Mouse (Mus musculus) limb, embryonic 11.5 days (tissue): Measurements from ENCODE around the gene Zfp697. TPM values are rescaled to one million over a fixed set of nuclear protein-coding genes. Genes with fewer than 3 reads are reported as not detected.
"Not testable (repeated sequence)": the region's sequence is repeated elsewhere in the genome, so short reads cannot be mapped to it uniquely, and the experiment has no call there.

ENCODE experiments used
- ATAC-seq: fragments of 200-750 bp; cut with Nextera tagmentation; 2 replicates; pipeline ENCODE4 v1.8.0; 2017; ENCODE audit warnings: low read depth; ENCODE audit not compliant: insufficient number of reproducible peaks, low FRiP score, low TSS enrichment
- DNase-seq: peaks from one replicate; pipeline ENCODE4 v3.0.0-alpha.2; 2015; ENCODE audit warnings: low spot score
- H3K27ac ChIP-seq: fragments of 300-500 bp; sonication (generic); replicated peaks from 2 replicates; pipeline ENCODE4 v1.5.1; 2014; ENCODE audit warnings: low read depth, mild to moderate bottlenecking, low read length
- H3K27me3 ChIP-seq: fragments of 300-500 bp; sonication (generic); 2 replicates; pipeline ENCODE4 v1.6.1; 2014; ENCODE audit warnings: mild to moderate bottlenecking, low read length, mixed read lengths; ENCODE audit not compliant: control insufficient read depth, insufficient read depth
- H3K36me3 ChIP-seq: fragments of 300-500 bp; sonication (generic); 2 replicates; pipeline ENCODE4 v1.6.1; 2014; ENCODE audit warnings: mild to moderate bottlenecking, low read length, moderate library complexity, mixed read lengths; ENCODE audit not compliant: control insufficient read depth, insufficient read depth
- H3K4me1 ChIP-seq: fragments of 300-500 bp; sonication (generic); 2 replicates; pipeline ENCODE4 v1.6.1; 2014; ENCODE audit warnings: low read length, mixed read lengths; ENCODE audit not compliant: control insufficient read depth, insufficient read depth
- H3K4me2 ChIP-seq: fragments of 300-500 bp; sonication (generic); 2 replicates; pipeline ENCODE4 v1.6.1; 2014; ENCODE audit warnings: low read depth, mild to moderate bottlenecking, moderate library complexity; ENCODE audit not compliant: severe bottlenecking
- H3K4me3 ChIP-seq: fragments of 300-500 bp; sonication (generic); 2 replicates; pipeline ENCODE4 v1.5.1; 2014; ENCODE audit warnings: low read depth, low read length
- H3K9ac ChIP-seq: fragments of 300-500 bp; sonication (generic); 2 replicates; pipeline ENCODE4 v1.6.1; 2014; ENCODE audit warnings: mild to moderate bottlenecking, low read length
- H3K9me3 ChIP-seq: fragments of 300-500 bp; sonication (generic); 2 replicates; pipeline ENCODE4 v1.6.1; 2016; ENCODE audit warnings: low read length; ENCODE audit not compliant: control insufficient read depth
- WGBS: fragments of 180-500 bp; shearing (Covaris S2); extraction: QIAGEN DNeasy Blood & Tissue Kit; methylation state at CpG from one replicate; pipeline ENCODE4 v1.1.7; 2014; 5-methylcytosine and 5-hydroxymethylcytosine counted together
- polyA plus RNA-seq: library from polyadenylated mRNA; unstranded; fragments of >200 nt; fragmentation: Nextera tagmentation; extraction: Ambion mirVana; gene quantifications from 2 replicates; pipeline ENCODE4 v1.2.1, GENCODE M21; 2014

The Zfp697 gene
- polyA plus RNA-seq, 1 experiment from 2014 or later = 10.4 TPM

DNA sequence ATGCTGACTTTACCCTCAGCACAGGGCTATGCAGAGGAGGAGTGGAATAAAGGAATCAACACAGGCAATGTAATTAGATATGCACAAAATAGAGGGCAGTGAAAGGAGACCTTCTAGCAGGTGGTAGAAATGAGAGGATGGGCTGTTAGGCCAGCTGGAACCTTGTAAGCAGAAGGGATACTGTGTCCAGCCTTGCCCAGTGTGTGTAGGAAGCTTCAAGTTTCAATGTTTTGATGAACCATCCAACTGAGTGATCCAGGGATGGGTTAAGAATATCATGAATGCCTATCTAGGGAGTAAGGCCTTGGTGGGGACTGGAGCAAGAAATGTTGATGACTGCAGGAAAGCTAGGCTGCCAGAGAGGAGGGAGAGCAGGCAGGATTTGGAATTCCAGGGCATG lies 112.8 kb downstream of the Zfp697 start:
- not testable (repeated sequence) for H3K9me3 ChIP-seq, H3K4me2 ChIP-seq, H3K9ac ChIP-seq, H3K36me3 ChIP-seq, H3K4me1 ChIP-seq, DNase-seq, H3K4me3 ChIP-seq, H3K27ac ChIP-seq, ATAC-seq, H3K27me3 ChIP-seq

DNA sequence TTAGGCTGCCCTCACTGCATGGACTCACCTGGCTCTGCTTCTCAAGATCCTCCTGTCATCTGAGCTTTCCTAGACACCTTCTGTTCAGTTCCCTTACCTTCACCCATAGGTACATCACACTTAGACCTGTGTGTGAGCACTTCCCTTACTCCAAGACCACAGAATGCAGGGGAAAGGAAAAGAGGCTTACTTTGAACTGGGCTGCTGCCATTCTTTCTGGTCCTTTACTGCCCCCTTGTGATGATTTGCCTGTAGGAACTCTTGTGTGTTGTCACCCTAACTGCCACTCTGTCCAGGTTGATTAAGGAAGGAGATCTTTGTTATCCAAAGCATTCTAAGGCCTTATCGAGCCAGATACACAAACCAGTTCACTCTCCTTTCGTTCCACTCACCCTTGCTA lies 114.5 kb downstream of the Zfp697 start:
- H3K4me2 ChIP-seq, H3K9ac ChIP-seq, DNase-seq, H3K9me3 ChIP-seq, H3K36me3 ChIP-seq, ATAC-seq, H3K27me3 ChIP-seq, H3K4me3 ChIP-seq, H3K4me1 ChIP-seq, H3K27ac ChIP-seq: not testable (repeated sequence)
- WGBS = no CpG with 5 or more reads among the region's 2 CpGs

DNA sequence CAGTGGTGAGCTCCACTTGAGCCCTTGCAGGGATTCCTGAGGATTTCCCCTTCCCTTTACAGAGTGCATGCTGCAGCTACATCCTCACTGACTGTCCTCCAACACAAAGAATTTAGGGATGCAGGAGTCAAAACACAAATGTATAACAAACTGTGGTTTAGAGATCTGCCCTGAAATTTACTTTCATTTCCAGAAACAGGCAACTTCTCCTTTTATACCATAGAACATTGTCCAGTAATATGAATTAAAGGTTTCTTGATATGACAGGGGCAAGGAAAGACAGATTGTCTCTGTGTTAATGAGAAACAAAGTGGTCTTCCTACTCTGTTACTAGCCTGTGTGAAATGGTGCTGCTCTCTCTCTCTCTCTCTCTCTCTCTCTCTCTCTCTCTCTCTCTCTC lies 115.1 kb downstream of the Zfp697 start:
- H3K4me1 ChIP-seq, H3K27ac ChIP-seq, H3K9ac ChIP-seq, H3K36me3 ChIP-seq, H3K27me3 ChIP-seq, DNase-seq, H3K9me3 ChIP-seq, H3K4me3 ChIP-seq, H3K4me2 ChIP-seq, ATAC-seq: not testable (repeated sequence)

DNA sequence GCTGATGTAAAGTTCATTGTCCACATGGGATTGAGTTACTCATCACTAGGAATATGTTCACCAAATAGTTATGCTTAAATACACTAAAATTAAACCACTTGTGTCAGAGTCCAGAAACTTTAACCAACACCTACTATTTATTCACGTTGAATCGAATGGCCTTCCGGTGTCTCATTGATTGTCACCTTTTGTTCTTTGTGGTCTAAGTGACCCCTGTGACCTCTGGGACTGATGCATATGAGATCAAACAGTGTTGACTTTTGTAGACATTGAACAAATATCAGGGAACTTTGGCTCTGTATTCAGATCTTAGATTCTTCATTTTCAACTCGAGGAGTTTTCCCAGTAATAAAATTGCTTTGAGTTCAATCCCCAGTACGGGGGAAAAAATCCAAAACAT lies 125.0 kb downstream of the Zfp697 start:
- H3K36me3 ChIP-seq, H3K27me3 ChIP-seq, ATAC-seq, H3K4me3 ChIP-seq, DNase-seq, H3K9ac ChIP-seq, H3K4me2 ChIP-seq, H3K4me1 ChIP-seq, H3K9me3 ChIP-seq, H3K27ac ChIP-seq: not testable (repeated sequence)
- WGBS = no CpG with 5 or more reads among the region's 5 CpGs

DNA sequence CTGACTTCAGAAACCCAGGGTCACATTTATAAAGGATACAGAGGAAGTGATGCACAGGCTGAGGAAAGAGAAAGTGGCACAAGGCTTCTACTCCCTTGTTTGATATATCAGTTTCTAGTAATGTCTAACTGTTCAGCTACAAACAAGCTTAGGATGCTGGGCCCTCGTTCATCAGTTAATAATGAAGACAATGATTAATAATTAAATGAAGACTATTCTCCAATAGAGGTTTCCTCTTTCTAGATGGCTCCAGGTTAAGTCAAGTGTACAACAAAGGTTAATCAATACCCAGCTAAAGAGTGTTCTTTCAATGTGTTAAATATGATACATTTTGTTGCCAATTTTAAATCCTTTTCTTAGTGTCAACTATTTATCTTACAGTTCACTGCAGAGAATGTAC lies 128.2 kb downstream of the Zfp697 start, which contains the start of gene Hsd3b4:
Hsd3b4 (minus strand) TSS at position 101 of the 400 bp plus-strand sequence.
- not testable (repeated sequence) for H3K27me3 ChIP-seq, H3K36me3 ChIP-seq, DNase-seq, H3K9ac ChIP-seq, H3K4me3 ChIP-seq, H3K27ac ChIP-seq, H3K4me1 ChIP-seq, H3K9me3 ChIP-seq, H3K4me2 ChIP-seq, ATAC-seq
- no CpG with 5 or more reads among the region's 1 CpGs for WGBS

DNA sequence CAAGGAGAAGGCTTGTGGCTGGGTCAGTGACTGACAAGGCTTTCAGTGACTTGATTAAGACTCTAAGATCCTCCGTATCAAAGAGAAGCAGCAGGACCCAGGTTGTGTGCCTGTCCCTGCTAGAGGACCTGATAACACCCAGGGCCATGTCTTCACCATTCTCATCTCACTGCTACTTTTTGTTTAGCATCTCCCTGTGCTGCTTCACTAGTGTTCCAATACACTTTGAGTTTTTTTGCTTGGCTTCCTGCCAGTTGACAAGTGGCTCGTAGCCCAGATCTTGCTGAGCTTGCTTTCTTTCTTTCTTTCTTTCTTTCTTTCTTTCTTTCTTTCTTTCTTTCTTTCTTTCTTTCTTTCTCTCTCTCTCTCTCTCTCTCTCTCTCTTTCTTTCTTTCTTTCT lies 140.5 kb downstream of the Zfp697 start:
- H3K27ac ChIP-seq, ATAC-seq, H3K36me3 ChIP-seq, DNase-seq, H3K9me3 ChIP-seq, H3K9ac ChIP-seq, H3K27me3 ChIP-seq, H3K4me3 ChIP-seq, H3K4me2 ChIP-seq, H3K4me1 ChIP-seq: not testable (repeated sequence)
- WGBS = 86% methylated on average over 1 of the region's 2 CpGs

DNA sequence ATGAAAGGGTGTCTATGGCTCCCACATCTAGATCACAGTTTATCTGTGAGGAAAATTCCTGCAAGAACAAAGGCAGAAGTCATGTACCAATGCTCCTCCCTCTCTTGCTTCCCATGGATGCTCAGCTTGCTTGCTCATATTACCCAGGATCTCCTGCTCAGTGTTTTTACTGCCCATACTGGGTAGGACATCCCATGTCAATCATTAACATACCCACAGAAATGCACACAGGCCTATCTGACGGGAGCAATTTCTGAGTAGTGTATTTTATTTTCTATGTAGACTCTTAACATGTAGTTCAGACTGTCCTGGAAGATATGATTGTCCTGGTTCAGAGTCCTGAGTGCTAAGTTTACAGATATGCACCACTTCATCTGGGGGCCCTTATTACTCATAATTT lies 142.3 kb downstream of the Zfp697 start:
- not testable (repeated sequence) for DNase-seq, H3K4me3 ChIP-seq, H3K9me3 ChIP-seq, H3K27ac ChIP-seq, H3K9ac ChIP-seq, H3K4me1 ChIP-seq, H3K4me2 ChIP-seq, H3K27me3 ChIP-seq, H3K36me3 ChIP-seq, ATAC-seq
- WGBS = no CpG with 5 or more reads among the region's 1 CpGs

DNA sequence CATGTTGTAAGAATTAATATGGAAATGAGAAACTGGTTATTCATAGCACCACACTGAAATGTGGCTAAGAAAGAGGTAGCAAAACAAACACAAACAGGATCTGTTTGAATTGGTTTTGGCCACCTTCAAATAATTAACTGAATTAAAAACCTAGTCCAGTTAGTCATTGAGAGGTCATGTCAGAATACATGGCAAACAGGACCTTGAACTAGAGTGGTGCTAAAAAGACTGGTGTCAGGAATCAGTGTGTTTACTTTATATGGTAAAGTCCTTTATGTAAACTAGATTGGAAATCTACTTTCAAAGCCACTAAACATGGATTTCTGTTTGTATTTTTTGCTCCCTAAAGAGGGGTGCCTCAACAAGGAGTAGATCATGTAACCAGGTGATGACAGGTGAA lies 142.7 kb downstream of the Zfp697 start:
- H3K4me1 ChIP-seq, H3K9me3 ChIP-seq, ATAC-seq: not testable (repeated sequence)

DNA sequence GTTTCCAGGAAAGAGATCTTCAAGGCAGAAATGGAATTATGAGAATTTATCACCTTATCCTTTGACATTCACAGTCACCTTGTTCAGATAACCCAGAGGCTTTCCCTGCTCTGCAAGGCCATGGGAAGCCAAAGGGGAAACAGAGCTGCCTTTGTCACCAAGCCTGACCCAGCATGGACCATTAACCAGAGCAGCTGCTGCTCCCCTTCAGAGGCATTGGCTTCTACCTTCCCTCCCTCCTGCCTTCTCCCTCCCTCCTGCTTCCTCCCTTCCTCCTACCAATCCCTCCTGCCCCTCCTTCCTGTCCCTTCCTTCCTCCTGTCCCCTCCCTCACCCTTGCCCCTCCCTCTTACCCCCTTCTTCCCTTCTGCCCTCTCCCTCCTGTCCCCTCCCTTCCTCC lies 165.4 kb downstream of the Zfp697 start:
- not testable (repeated sequence) for DNase-seq, H3K9ac ChIP-seq, H3K36me3 ChIP-seq, H3K9me3 ChIP-seq, H3K4me3 ChIP-seq, ATAC-seq, H3K27me3 ChIP-seq, H3K4me2 ChIP-seq, H3K27ac ChIP-seq, H3K4me1 ChIP-seq

More for the DNA sequence above, 142.7 kb downstream of the Zfp697 start:
- not testable (repeated sequence) for H3K9ac ChIP-seq, DNase-seq, H3K27me3 ChIP-seq, H3K27ac ChIP-seq, H3K36me3 ChIP-seq, H3K4me2 ChIP-seq, H3K4me3 ChIP-seq
